Mouse (Mus musculus) lung, postnatal 0 days (tissue): ENCODE measurements around the gene Tmem238.

Experiments
- CTCF ChIP-seq: IDR thresholded peaks from 2 replicates; pipeline ENCODE4 v1.5.1; 2016; ENCODE audit warnings: antibody characterized with exemption, mild to moderate bottlenecking
- EP300 ChIP-seq: IDR thresholded peaks from 2 replicates; pipeline ENCODE4 v1.6.1; 2016; ENCODE audit warnings: antibody characterized with exemption, mild to moderate bottlenecking, control low read depth

- TF ChIP-seq CTCF (no peak), EP300 (no peak)
Measured at GRCm38 (mm10) chr7:4825365-4825764, 35.9 kb upstream of the Tmem238 start.
